Mouse (Mus musculus) lung, postnatal 0 days (tissue): ENCODE data around the gene Stat6.

Experiments used
- CTCF ChIP-seq: IDR thresholded peaks from 2 replicates; pipeline ENCODE4 v1.5.1; 2016; ENCODE audit warnings: antibody characterized with exemption, mild to moderate bottlenecking
- EP300 ChIP-seq: IDR thresholded peaks from 2 replicates; pipeline ENCODE4 v1.6.1; 2016; ENCODE audit warnings: antibody characterized with exemption, mild to moderate bottlenecking, control low read depth

- TF ChIP-seq CTCF (no peak; the same call in 1 of the 2 replicates), EP300 (peak; percentile 72)
These were observed 24.7 kb downstream of the Stat6 start for GRCm38 (mm10) chr10:127667269-127668092.
